Mouse (Mus musculus): ENCODE results near the gene 9930022D16Rik. TPM values are rescaled to one million over a fixed set of nuclear protein-coding genes. Genes with fewer than 3 reads are reported as not detected.

Gene 9930022D16Rik
- total and polyA plus RNA-seq, 2 experiments from 2014 or later, result not detected

GRCm38 (mm10) chr11:109468133-109468532, 54.4 kb downstream of the 9930022D16Rik start:
- TF ChIP-seq CTCF (IDR thresholded peaks at IDR 0.05; ENCODE audit: low read depth), result no peak
- Histone ChIP-seq H3K36me3 (ENCODE audit: insufficient read depth) (no peaks in the 10 kb centered on the region), H3K4me3 (ENCODE audit: low read depth, low read length) (no peak overlapping the region), H3K9me3 (ENCODE audit: low read length) (no peaks in the 10 kb centered on the region), H3K27ac (ENCODE audit: low read depth, low read length) (no peak overlapping the region), H3K9ac (no peak overlapping the region), H3K27me3 (ENCODE audit: insufficient read depth, low read length) (0 out of 2 replicates have a peak, but pooled peaks cover 5% of the 10 kb centered on the region), H3K4me2 (ENCODE audit: low read depth) (no peak overlapping the region), H3K4me1 (ENCODE audit: insufficient read depth) (no peaks in the 10 kb centered on the region; the same call in 1 of the 2 replicates)
- no peak for ATAC-seq
- no peak for DNase-seq
- WGBS, result 92% methylated on average over 5 of the region's 5 CpGs

Small RNA genes within 50 kb of the gene (microRNA-seq; reads per million reads assigned to microRNA genes)
- gene Gm25540, result 0 reads per million in 2 experiments

Other genes with a start within 250 kb of the 9930022D16Rik start
- gene Rgs9, start 115.8 kb upstream of the 9930022D16Rik start, total RNA-seq (2014; rRNA removed), result 25.6 and 31.8 TPM in 2 replicates
- 12.2 and 15.3 TPM in 2 replicates for gene Rgs9, start 115.8 kb upstream of the 9930022D16Rik start, polyA plus RNA-seq (2015; fragmentation: Nextera tagmentation; extraction: Ambion mirVana)
- gene Gna13, start 51.1 kb upstream of the 9930022D16Rik start, total RNA-seq (2014; rRNA removed), result 41.8 and 52.2 TPM in 2 replicates
- gene Gna13, start 51.1 kb upstream of the 9930022D16Rik start, polyA plus RNA-seq (2015; fragmentation: Nextera tagmentation; extraction: Ambion mirVana), result 25.9 and 30.4 TPM in 2 replicates
- gene Amz2, start 12.0 kb downstream of the 9930022D16Rik start, total RNA-seq (2014; rRNA removed), result 200 and 213 TPM in 2 replicates
- gene Amz2, start 12.0 kb downstream of the 9930022D16Rik start, polyA plus RNA-seq (2015; fragmentation: Nextera tagmentation; extraction: Ambion mirVana), result 45.5 and 46.2 TPM in 2 replicates
- 5.3 and 6.5 TPM in 2 replicates for gene Arsg, start 59.5 kb downstream of the 9930022D16Rik start, total RNA-seq (2014; rRNA removed)
- 6.9 and 7.8 TPM in 2 replicates for gene Arsg, start 59.5 kb downstream of the 9930022D16Rik start, polyA plus RNA-seq (2015; fragmentation: Nextera tagmentation; extraction: Ambion mirVana)
- gene Slc16a6, start 59.7 kb downstream of the 9930022D16Rik start, total RNA-seq (2014; rRNA removed), result 6.8 and 9.8 TPM in 2 replicates
- gene Slc16a6, start 59.7 kb downstream of the 9930022D16Rik start, polyA plus RNA-seq (2015; fragmentation: Nextera tagmentation; extraction: Ambion mirVana), result 5.4 and 6.9 TPM in 2 replicates
- gene Wipi1, start 198.1 kb downstream of the 9930022D16Rik start, total RNA-seq (2014; rRNA removed), result 10.8 and 10.9 TPM in 2 replicates
- 11.8 and 16.5 TPM in 2 replicates for gene Wipi1, start 198.1 kb downstream of the 9930022D16Rik start, polyA plus RNA-seq (2015; fragmentation: Nextera tagmentation; extraction: Ambion mirVana)
- 231 and 294 TPM in 2 replicates for gene Prkar1a, start 235.5 kb downstream of the 9930022D16Rik start, total RNA-seq (2014; rRNA removed)
- gene Prkar1a, start 235.5 kb downstream of the 9930022D16Rik start, polyA plus RNA-seq (2015; fragmentation: Nextera tagmentation; extraction: Ambion mirVana), result 418 and 468 TPM in 2 replicates

Data from forebrain, postnatal 0 days (tissue).